16 mouse cellular contexts compared by ENCODE assay signal in the genomic region with DNA sequence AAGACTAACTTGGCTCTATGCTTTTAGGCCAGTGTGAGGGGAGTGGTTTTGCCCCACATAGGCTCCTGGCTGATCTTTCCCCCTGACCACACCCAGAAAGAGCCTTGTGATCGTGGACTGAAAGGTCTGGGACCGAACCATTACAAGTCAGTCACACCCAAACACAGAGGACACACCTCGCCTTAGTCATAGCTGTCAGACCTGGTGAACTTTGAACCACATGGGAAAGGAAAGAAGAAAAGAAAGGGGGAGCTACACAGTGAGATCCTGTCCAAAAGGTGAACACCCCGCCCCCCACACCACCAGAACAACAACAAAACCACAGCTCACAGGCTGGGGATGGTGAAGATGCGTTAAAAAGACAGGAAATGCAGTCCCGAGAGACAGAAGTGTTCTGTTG. TPM values are rescaled to one million over a fixed set of nuclear protein-coding genes. Genes with fewer than 3 reads are reported as not detected.
A peak's percentile ranks its signal among the peaks of the same experiment; 100 is the strongest.
DNase-seq lines count a peak whose midpoint lies in the region; TF ChIP-seq lines count a peak whose summit lies in the region.
"Had no signal": no experiment of that assay in that cellular context is flagged by ENCODE, and none has a peak within 500 bp of the region (broad histone marks: within the 10 kb centered on the region; RNA-seq: fewer than 3 reads in every experiment).

No protein-coding gene starts in this region.

- TF ChIP-seq CTCF in thymus, adult 2 months (IDR thresholded peaks at IDR 0.05; ENCODE audit: borderline replicate concordance, control insufficient read depth, extremely low read depth, insufficient read depth, low read length, poor library complexity) = no peak
- peak; percentile 37; the same call in 1 of the 2 replicates for TF ChIP-seq CTCF in small intestine, adult 2 months (IDR thresholded peaks at IDR 0.05; ENCODE audit: extremely low read depth, insufficient read length, insufficient replicate concordance, low read depth, low read length)

- H3K4me3 ChIP-seq in thymus, adult 2 months (ENCODE audit: control insufficient read depth, insufficient read depth, low read length) = no peak overlapping the region
- no peak overlapping the region for H3K4me3 ChIP-seq in small intestine, adult 2 months (ENCODE audit: low read depth, low read length)
- H3K4me3 ChIP-seq: liver, embryonic 13.5 days; myocyte had no signal

- H3K36me3 ChIP-seq in thymus, adult 2 months (ENCODE audit: control insufficient read depth, insufficient read depth, low read length) = no peaks in the 10 kb centered on the region
- peaks cover 9% of the 10 kb centered on the region; the same call in 1 of the 2 replicates for H3K36me3 ChIP-seq in small intestine, adult 2 months (ENCODE audit: control insufficient read depth, insufficient read depth, low read length)

- H3K27ac ChIP-seq in thymus, adult 2 months (ENCODE audit: control insufficient read depth, insufficient read depth, low read length) = no peak overlapping the region
- H3K27ac ChIP-seq in small intestine, adult 2 months (ENCODE audit: insufficient read depth, low read depth, low read length) = peak overlapping the region; percentile 93
- H3K27ac ChIP-seq: hindbrain, postnatal 0 days; kidney, postnatal 0 days; liver, embryonic 13.5 days had no signal

- DNase-seq in thymus, adult 2 months = peak; percentile 15
- DNase-seq in thymus, adult 18-20 months = no peak
- DNase-seq in induced T-regulatory cell, adult 2 months (ENCODE audit: low read depth) = peak; percentile 68
- DNase-seq in thymus, postnatal 4 days = peak; percentile 40
- no peak for DNase-seq in embryo, embryonic 10.5 days (ENCODE audit: low spot score)
- DNase-seq in kidney, adult 9 months = no peak
- DNase-seq in Muller cell, postnatal 12 days (ENCODE audit: inconsistent ontology term) = no peak
- DNase-seq: cerebellum, postnatal 25 days; gastrocnemius, postnatal 14 days; liver, embryonic 13.5 days; lung, postnatal 14 days; right cerebral cortex, postnatal 14 days had no signal

- no peaks in the 10 kb centered on the region for H3K27me3 ChIP-seq in thymus, adult 2 months (ENCODE audit: control insufficient read depth, insufficient read depth, low read length)
- no peaks in the 10 kb centered on the region for H3K27me3 ChIP-seq in small intestine, adult 2 months (ENCODE audit: control insufficient read depth, insufficient read depth, low read length)
- H3K27me3 ChIP-seq: liver, embryonic 13.5 days had no signal

- peaks cover 11% of the 10 kb centered on the region for H3K4me1 ChIP-seq in thymus, adult 2 months (replicated peaks; ENCODE audit: control insufficient read depth, insufficient read depth, low read length)
- peaks cover 20% of the 10 kb centered on the region for H3K4me1 ChIP-seq in small intestine, adult 2 months (ENCODE audit: control insufficient read depth, insufficient read depth, insufficient read length, low read length)
- H3K4me1 ChIP-seq: liver, embryonic 13.5 days had no signal

- WGBS in thymus, adult 2 months = 16% methylated on average over 6 of the region's 6 CpGs
- WGBS in small intestine, adult 2 months = 13% methylated on average over 6 of the region's 6 CpGs

- TF ChIP-seq POLR2A in thymus, adult 2 months (IDR thresholded peaks at IDR 0.05; ENCODE audit: control insufficient read depth, extremely low read depth, insufficient read depth, low read length, poor library complexity) = no peak
- no peak for TF ChIP-seq POLR2A in small intestine, adult 2 months (IDR thresholded peaks at IDR 0.05; ENCODE audit: low read depth, low read length)

RNA-seq across cellular contexts. Expression of a gene that starts 14.9 kb away (rescaled TPM):
- polyA plus RNA-seq in thymus, adult 2 months (2012; rRNA removed) = 53.1 and 60.6 TPM in 2 replicates
- polyA plus RNA-seq in small intestine, adult 2 months (2012; rRNA removed) = 35.5 and 90.5 TPM in 2 replicates

Comparison
In these comparisons a context has a peak if more than half of its experiments do, and no peak if none do; other contexts are left out.
1. DNase-seq: peak in thymus, adult 2 months (single experiment), induced T-regulatory cell, adult 2 months (single experiment) and thymus, postnatal 4 days (single experiment); none in thymus, adult 18-20 months (0 of 2), embryo, embryonic 10.5 days (single experiment), kidney, adult 9 months (single experiment) and Muller cell, postnatal 12 days (single experiment).